Mouse (Mus musculus) bone marrow macrophage, adult 2 months (primary cell): ENCODE measurements around the gene Kbtbd6. TPM values are rescaled to one million over a fixed set of nuclear protein-coding genes. Genes with fewer than 3 reads are reported as not detected.
A peak's percentile ranks its signal among the peaks of the same experiment; 100 is the strongest.
"Not testable (repeated sequence)": the region's sequence is repeated elsewhere in the genome, so short reads cannot be mapped to it uniquely, and the experiment has no call there.

ENCODE experiments used
- H3K27ac ChIP-seq: 2 replicates; pipeline ENCODE4 v1.5.1; 2012; ENCODE audit warnings: low read depth, low read length; ENCODE audit not compliant: insufficient read depth
- H3K4me1 ChIP-seq: 2 replicates; pipeline ENCODE4 v1.6.1; 2012; ENCODE audit warnings: low read length; ENCODE audit not compliant: control insufficient read depth, insufficient read depth
- H3K4me3 ChIP-seq: 2 replicates; pipeline ENCODE4 v1.5.1; 2012; ENCODE audit warnings: mild to moderate bottlenecking, low read length, moderate library complexity; ENCODE audit not compliant: insufficient read depth
- CTCF ChIP-seq: IDR thresholded peaks from 2 replicates; pipeline ENCODE4 v1.5.1; 2012; ENCODE audit warnings: low read depth, mild to moderate bottlenecking, low read length, moderate library complexity
- POLR2A ChIP-seq: IDR thresholded peaks from 2 replicates; pipeline ENCODE4 v1.6.1; 2012; ENCODE audit warnings: mild to moderate bottlenecking, low read depth, low read length, borderline replicate concordance
- polyA plus RNA-seq: library from polyadenylated mRNA; stranded (reverse); fragments of >200 nt; gene quantifications from 2 replicates; pipeline ENCODE4 v1.2.4, GENCODE M21; 2012; ENCODE audit not compliant: missing spikeins, insufficient read depth, insufficient read length

The Kbtbd6 gene
- 0.50 and 1.0 TPM in 2 replicates for polyA plus RNA-seq

- not testable (repeated sequence) for H3K4me1 ChIP-seq
- peak within 1 kb of the TSS; percentile 85 for H3K4me3 ChIP-seq
- H3K27ac ChIP-seq = peak within 1 kb of the TSS; percentile 57
Measured at GRCm38 (mm10) chr14:79451681-79452590, at the start of gene Kbtbd6. Kbtbd6 (plus strand) TSS chr14:79451835.

GRCm38 (mm10) chr14:79407641-79408040 lies 44.0 kb upstream of the Kbtbd6 start:
- Histone ChIP-seq H3K27ac (no peak overlapping the region), H3K4me1 (no peaks in the 10 kb centered on the region), H3K4me3 (no peak overlapping the region)
- TF ChIP-seq CTCF = no peak
- no peak for TF ChIP-seq POLR2A

DNA sequence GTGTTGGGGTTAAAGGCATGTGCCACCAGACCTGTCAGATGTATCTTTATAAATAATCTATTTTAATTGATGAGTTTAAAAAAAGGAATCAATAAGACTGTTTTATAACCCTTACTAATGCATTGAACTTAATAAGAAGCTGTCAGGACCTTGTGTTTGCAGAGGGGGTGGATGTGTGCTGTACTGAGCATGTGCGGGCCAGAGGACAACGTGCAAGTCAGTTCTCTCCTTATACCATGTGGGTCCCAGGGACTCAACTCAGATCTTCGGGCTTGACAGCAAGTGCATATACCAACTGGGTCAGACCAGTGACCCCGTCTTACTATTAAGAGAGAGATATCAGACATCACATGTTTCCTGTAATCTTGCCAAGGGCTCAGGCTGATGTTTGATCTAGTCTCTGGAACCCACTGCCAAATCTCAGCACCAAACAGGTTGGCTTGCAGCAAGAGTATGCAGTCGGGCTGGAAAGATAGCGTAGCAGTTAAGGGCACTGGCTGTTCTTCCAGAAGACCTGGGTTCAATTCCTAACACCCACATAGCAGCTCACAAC lies 42.3 kb upstream of the Kbtbd6 start:
- TF ChIP-seq POLR2A = no peak
- no peak for TF ChIP-seq CTCF
- Histone ChIP-seq H3K4me1 (no peaks in the 10 kb centered on the region), H3K27ac (no peak overlapping the region)

DNA sequence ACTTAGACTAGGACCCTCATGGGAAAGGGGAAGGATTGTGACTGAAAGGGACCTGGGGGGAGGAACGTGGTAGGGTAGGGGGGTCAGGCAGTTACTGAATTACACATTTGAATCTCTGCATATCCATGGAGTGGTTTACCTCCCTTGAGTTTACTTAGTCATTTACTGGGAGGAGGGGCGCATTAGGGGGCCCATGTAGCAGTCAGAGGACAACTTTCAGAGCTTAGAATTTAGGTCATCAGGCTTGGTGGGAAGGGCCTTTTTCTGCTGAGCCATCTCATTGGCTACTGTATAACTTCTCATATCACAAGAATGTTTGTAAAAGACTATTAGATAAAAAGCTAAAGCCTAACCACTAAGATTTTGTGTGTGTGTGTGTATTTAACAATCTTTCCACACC lies 41.0 kb upstream of the Kbtbd6 start:
- Histone ChIP-seq H3K4me1 (no peaks in the 10 kb centered on the region), H3K4me3 (no peak overlapping the region), H3K27ac (no peak overlapping the region)
- no peak for TF ChIP-seq CTCF
- TF ChIP-seq POLR2A = no peak

More for the DNA sequence above, 42.3 kb upstream of the Kbtbd6 start:
- H3K4me3 ChIP-seq = no peak overlapping the region

DNA sequence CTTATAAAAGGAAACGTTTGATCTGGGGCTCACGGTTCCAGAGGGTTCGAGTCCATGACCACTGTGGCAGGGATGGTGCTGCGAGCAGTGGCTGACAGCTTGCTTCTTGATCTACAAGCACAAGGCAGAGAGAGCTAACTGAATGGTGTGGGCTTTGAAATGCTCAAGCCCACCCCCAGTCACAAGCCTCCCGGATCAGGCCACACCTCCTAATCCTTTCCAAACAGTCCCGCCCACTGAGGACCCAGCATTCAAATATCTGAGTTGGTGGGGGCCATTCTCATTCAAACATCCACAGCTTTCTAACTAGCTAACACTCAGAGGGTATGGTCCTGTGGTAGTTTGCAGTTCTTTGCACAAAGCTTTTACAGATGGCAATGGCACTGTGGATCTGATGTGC lies 38.5 kb upstream of the Kbtbd6 start:
- TF ChIP-seq POLR2A (no peak), CTCF (no peak)
- Histone ChIP-seq H3K4me1 (no peaks in the 10 kb centered on the region), H3K4me3 (no peak overlapping the region)

DNA sequence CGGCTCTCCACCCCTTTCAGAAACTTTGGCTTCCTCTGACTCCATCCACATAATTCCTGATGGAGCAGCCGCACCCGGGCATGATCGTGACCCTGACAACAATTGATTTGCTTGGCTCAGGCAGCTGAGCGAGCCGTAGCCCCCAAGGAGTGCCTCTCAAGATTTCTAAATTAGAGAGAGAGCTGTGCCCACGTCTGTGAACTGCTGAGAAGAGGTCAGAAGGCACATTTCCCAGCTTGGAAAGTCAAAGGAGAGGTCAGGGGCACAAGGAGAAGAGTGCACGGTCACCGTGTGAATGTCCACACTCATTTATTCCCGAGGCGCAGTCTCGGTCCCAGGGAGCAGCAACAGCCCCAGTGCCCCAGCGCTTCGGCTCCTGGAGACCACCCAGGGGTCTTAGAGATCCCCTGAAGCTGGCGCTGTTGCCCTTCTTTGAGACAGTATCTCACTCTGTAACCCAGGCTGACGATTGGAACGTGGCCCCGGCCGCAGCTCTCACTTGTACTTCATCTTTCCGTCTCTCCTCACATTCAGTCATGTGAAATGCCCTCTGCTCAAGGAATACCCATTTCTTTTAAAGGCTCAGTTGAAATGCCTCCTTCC lies 31.5 kb upstream of the Kbtbd6 start:
- Histone ChIP-seq H3K4me3 (no peak overlapping the region), H3K4me1 (peaks cover 18% of the 10 kb centered on the region), H3K27ac (no peak overlapping the region)
- no peak for TF ChIP-seq CTCF
- TF ChIP-seq POLR2A = no peak

More for the DNA sequence above, 38.5 kb upstream of the Kbtbd6 start:
- H3K27ac ChIP-seq = no peak overlapping the region

GRCm38 (mm10) chr14:79425979-79426729 lies 25.5 kb upstream of the Kbtbd6 start, which contains the start of gene Kbtbd7:
Kbtbd7 (plus strand) TSS chr14:79426511.
- peak within 1 kb of the TSS; percentile 73 for H3K27ac ChIP-seq
- peak within 1 kb of the TSS; percentile 56 for H3K4me3 ChIP-seq
- TF ChIP-seq POLR2A (no peak), CTCF (no peak)
- H3K4me1 ChIP-seq = peaks cover 12% of the 10 kb centered on the region

DNA sequence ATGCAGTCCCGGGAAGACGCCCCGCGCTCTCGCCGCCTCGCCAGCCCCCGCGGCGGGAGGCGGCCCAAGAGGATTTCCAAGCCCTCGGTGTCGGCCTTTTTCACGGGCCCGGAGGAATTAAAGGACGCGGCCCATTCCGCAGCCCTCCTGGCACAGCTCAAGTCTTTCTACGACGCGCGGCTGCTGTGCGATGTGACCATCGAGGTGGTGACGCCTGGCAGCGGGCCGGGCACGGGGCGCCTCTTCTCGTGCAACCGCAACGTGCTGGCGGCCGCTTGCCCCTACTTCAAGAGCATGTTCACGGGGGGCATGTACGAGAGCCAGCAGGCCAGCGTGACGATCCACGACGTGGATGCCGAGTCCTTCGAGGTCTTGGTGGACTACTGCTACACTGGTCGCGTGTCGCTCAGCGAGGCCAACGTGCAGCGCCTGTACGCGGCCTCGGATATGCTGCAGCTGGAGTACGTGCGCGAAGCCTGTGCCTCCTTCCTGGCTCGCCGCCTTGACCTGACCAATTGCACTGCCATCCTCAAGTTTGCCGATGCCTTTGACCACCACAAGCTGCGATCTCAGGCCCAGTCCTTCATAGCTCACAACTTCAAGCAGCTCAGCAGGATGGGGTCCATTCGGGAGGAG lies 24.8 kb upstream of the Kbtbd6 start:
- Histone ChIP-seq H3K27ac (peak overlapping the region; percentile 73), H3K4me3 (peak overlapping the region; percentile 56)
- not testable (repeated sequence) for H3K4me1 ChIP-seq

DNA sequence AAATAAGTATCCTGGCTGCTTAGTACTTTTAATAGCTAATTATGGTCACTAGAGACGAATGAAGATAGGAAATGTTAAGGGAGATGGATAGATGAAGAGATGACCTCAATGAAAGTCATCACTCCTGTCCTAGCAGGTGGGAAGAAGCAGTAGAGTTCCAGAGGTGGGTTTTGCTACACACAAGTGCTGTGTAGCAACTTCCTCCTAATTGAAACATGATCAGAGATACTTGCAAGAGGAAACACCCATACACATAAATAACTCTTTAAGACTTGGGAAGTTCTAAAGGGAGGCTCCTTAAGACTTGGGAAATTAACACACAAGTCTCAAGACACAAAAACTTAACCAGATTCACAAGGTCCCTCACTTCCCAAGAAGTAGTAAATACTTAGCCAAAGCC lies 17.6 kb upstream of the Kbtbd6 start:
- H3K4me3 ChIP-seq = no peak overlapping the region
- H3K4me1 ChIP-seq = no peaks in the 10 kb centered on the region; the same call in 1 of the 2 replicates
- TF ChIP-seq CTCF (no peak), POLR2A (no peak)
- H3K27ac ChIP-seq = no peak overlapping the region
